Mouse (Mus musculus) midbrain, embryonic 15.5 days (tissue): ENCODE results near the gene Myo10. TPM values are rescaled to one million over a fixed set of nuclear protein-coding genes. Genes with fewer than 3 reads are reported as not detected.

Experiments used
- ATAC-seq: fragments of 200-750 bp; cut with Nextera tagmentation; replicated peaks from 2 replicates; pipeline ENCODE4 v1.8.0; 2017; ENCODE audit warnings: moderate TSS enrichment
- H3K27ac ChIP-seq: fragments of 300-500 bp; sonication (generic); 2 replicates; pipeline ENCODE4 v1.5.1; 2015; ENCODE audit warnings: mild to moderate bottlenecking, inconsistent platforms
- H3K27me3 ChIP-seq: fragments of 300-500 bp; sonication (generic); replicated peaks from 2 replicates; pipeline ENCODE4 v1.6.1; 2015; ENCODE audit warnings: inconsistent platforms
- H3K36me3 ChIP-seq: fragments of 300-500 bp; sonication (generic); replicated peaks from 2 replicates; pipeline ENCODE4 v1.6.1; 2015; ENCODE audit warnings: inconsistent platforms
- H3K4me1 ChIP-seq: fragments of 300-500 bp; sonication (generic); 2 replicates; pipeline ENCODE4 v1.6.1; 2015; ENCODE audit warnings: inconsistent platforms
- H3K4me2 ChIP-seq: fragments of 300-500 bp; sonication (generic); 2 replicates; pipeline ENCODE4 v1.6.1; 2015; ENCODE audit warnings: inconsistent platforms, mild to moderate bottlenecking, moderate library complexity
- H3K4me3 ChIP-seq: fragments of 300-500 bp; sonication (generic); 2 replicates; pipeline ENCODE4 v1.5.1; 2015; ENCODE audit warnings: mild to moderate bottlenecking, inconsistent platforms
- H3K9ac ChIP-seq: fragments of 300-500 bp; sonication (generic); 2 replicates; pipeline ENCODE4 v1.6.1; 2015; ENCODE audit warnings: mild to moderate bottlenecking, inconsistent platforms
- H3K9me3 ChIP-seq: fragments of 300-500 bp; sonication (generic); 2 replicates; pipeline ENCODE4 v1.6.1; 2016; ENCODE audit warnings: inconsistent platforms
- WGBS: fragments of 180-500 bp; shearing (Covaris S2); methylation state at CpG from one replicate; pipeline ENCODE4 v1.1.7; 2015; ENCODE audit warnings: mixed read lengths; 5-methylcytosine and 5-hydroxymethylcytosine counted together
- polyA plus RNA-seq: library from polyadenylated mRNA; unstranded; fragments of >200 nt; fragmentation: Nextera tagmentation; extraction: Ambion mirVana; gene quantifications from 2 replicates; pipeline ENCODE4 v1.2.1, GENCODE M21; 2015

The Myo10 gene
- polyA plus RNA-seq, 1 experiment from 2014 or later, result 28.1 TPM

GRCm38 (mm10) chr15:25590891-25591290, 31.4 kb upstream of the Myo10 start:
- no peak for ATAC-seq
- no peaks in the 10 kb centered on the region for H3K9me3 ChIP-seq
- no peak overlapping the region for H3K9ac ChIP-seq
- WGBS, result 85% methylated on average over 7 of the region's 7 CpGs
- no peak overlapping the region for H3K4me3 ChIP-seq
- H3K4me2 ChIP-seq, result no peak overlapping the region
- no peaks in the 10 kb centered on the region for H3K36me3 ChIP-seq
- H3K27me3 ChIP-seq, result no peaks in the 10 kb centered on the region
- H3K27ac ChIP-seq, result no peak overlapping the region
- H3K4me1 ChIP-seq, result no peaks in the 10 kb centered on the region; the same call in 1 of the 2 replicates

DNA sequence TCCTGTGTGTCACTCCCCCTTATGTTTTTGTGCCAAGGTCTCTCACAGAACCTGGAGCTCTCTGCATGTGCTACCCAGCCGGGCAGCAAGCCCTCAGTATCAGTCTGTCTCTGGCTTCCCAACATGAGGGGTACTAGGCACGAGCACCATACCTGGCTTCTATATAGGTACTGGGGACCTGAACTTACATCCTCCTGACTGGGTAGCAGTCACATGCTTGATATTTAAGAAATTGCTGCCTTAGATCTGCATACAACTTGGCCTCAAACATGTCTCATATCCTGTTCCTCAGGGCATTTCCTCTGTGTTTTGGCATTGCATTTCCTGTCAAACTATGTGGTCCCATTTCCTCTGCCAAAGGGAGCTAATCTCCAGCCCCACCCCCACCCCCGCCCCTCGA, 30.4 kb upstream of the Myo10 start:
- Histone ChIP-seq H3K9ac (no peak overlapping the region), H3K27ac (no peak overlapping the region), H3K4me3 (no peak overlapping the region), H3K4me1 (no peaks in the 10 kb centered on the region), H3K4me2 (no peak overlapping the region), H3K27me3 (no peaks in the 10 kb centered on the region), H3K9me3 (no peaks in the 10 kb centered on the region), H3K36me3 (no peaks in the 10 kb centered on the region)
- WGBS, result 90% methylated on average over 4 of the region's 4 CpGs
- ATAC-seq, result no peak

DNA sequence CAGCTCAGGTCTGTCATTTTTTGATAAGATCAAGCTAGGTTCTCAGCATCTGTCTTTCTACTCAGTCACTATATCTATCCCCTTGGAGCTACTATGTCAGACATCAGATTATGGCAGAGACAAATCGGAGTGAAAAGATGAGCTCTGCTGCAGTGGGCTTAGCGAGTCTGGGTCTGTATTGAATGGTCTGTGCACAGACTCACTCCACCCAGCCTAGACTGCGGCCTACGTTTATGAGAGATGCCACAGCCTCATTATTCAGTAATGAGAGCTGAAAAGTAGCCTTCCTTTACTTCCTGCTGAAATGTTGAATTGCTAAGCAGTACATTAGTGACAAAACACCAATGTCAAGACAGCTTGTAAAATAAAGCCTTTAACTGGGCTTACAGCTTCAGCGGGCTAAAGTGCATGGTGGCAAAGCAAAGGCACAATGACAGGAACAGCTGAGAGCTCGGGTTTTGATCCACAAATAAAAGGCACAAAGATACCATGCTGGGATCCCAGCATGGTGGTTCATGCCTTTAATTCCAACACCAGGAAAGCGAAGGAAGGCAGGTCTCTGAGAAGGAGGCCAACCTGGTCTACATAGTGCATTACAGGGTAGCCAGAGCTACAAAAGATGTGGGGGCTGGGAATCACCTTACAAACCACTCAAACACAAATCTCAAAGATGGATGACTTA, 28.7 kb upstream of the Myo10 start:
- WGBS, result 23% methylated on average over 7 of the region's 7 CpGs
- no peaks in the 10 kb centered on the region for H3K27me3 ChIP-seq
- no peaks in the 10 kb centered on the region for H3K9me3 ChIP-seq
- no peak overlapping the region for H3K9ac ChIP-seq
- ATAC-seq, result no peak
- H3K4me1 ChIP-seq, result no peaks in the 10 kb centered on the region
- H3K4me3 ChIP-seq, result no peak overlapping the region
- no peak overlapping the region for H3K4me2 ChIP-seq
- no peak overlapping the region for H3K27ac ChIP-seq
- no peaks in the 10 kb centered on the region for H3K36me3 ChIP-seq

GRCm38 (mm10) chr15:25598313-25598712, 24.0 kb upstream of the Myo10 start:
- Histone ChIP-seq H3K27me3 (no peaks in the 10 kb centered on the region), H3K9me3 (no peaks in the 10 kb centered on the region), H3K4me1 (no peaks in the 10 kb centered on the region), H3K9ac (no peak overlapping the region), H3K4me2 (no peak overlapping the region), H3K36me3 (no peaks in the 10 kb centered on the region), H3K4me3 (no peak overlapping the region), H3K27ac (no peak overlapping the region)
- ATAC-seq, result no peak
- 93% methylated on average over 5 of the region's 5 CpGs for WGBS

- no peak overlapping the region for H3K9ac ChIP-seq
- H3K27ac ChIP-seq, result no peak overlapping the region
- no peaks in the 10 kb centered on the region for H3K27me3 ChIP-seq
- H3K4me3 ChIP-seq, result no peak overlapping the region
- ATAC-seq, result no peak
- no peaks in the 10 kb centered on the region for H3K36me3 ChIP-seq
- 85% methylated on average over 8 of the region's 8 CpGs for WGBS
- H3K4me2 ChIP-seq, result no peak overlapping the region
- no peaks in the 10 kb centered on the region for H3K9me3 ChIP-seq
- H3K4me1 ChIP-seq, result no peaks in the 10 kb centered on the region
Observed at GRCm38 (mm10) chr15:25602306-25602705, 20.0 kb upstream of the Myo10 start.

DNA sequence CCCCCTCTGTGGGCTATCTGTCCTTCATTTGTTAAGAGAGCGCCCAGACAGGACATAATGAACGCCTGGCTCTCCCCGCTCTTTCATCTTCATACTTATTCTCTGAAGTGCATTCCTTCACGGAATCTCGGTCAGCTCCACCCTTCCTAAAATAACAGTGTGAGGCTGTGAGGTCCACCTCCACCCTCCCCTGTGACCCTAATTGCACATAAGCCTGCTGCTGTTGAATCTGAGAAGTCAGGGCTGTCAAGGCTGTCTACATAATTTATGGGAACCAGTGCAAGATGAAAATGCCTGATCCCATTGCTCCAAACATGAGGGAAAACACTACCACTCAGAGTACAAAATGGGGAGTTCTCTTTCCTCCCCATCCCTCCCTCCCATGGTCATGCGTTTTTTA, 19.0 kb upstream of the Myo10 start:
- H3K4me3 ChIP-seq, result no peak overlapping the region
- no peak overlapping the region for H3K4me2 ChIP-seq
- no peaks in the 10 kb centered on the region for H3K9me3 ChIP-seq
- 52% methylated on average over 6 of the region's 6 CpGs for WGBS
- no peaks in the 10 kb centered on the region for H3K4me1 ChIP-seq
- H3K27ac ChIP-seq, result no peak overlapping the region
- H3K9ac ChIP-seq, result no peak overlapping the region
- ATAC-seq, result no peak
- no peaks in the 10 kb centered on the region for H3K36me3 ChIP-seq
- H3K27me3 ChIP-seq, result no peaks in the 10 kb centered on the region

GRCm38 (mm10) chr15:25604231-25604630, 18.1 kb upstream of the Myo10 start:
- Histone ChIP-seq H3K4me2 (no peak overlapping the region), H3K27ac (no peak overlapping the region), H3K4me3 (no peak overlapping the region), H3K4me1 (no peaks in the 10 kb centered on the region), H3K9me3 (no peaks in the 10 kb centered on the region), H3K36me3 (no peaks in the 10 kb centered on the region), H3K27me3 (no peaks in the 10 kb centered on the region), H3K9ac (no peak overlapping the region)
- ATAC-seq, result no peak
- WGBS, result 63% methylated on average over 1 of the region's 1 CpGs

- H3K27ac ChIP-seq, result no peak overlapping the region
- 83% methylated on average over 4 of the region's 4 CpGs for WGBS
- no peak overlapping the region for H3K4me3 ChIP-seq
- no peaks in the 10 kb centered on the region for H3K27me3 ChIP-seq
- ATAC-seq, result no peak
- no peak overlapping the region for H3K9ac ChIP-seq
- no peak overlapping the region for H3K4me2 ChIP-seq
- no peaks in the 10 kb centered on the region for H3K36me3 ChIP-seq
- H3K4me1 ChIP-seq, result no peaks in the 10 kb centered on the region
- no peaks in the 10 kb centered on the region for H3K9me3 ChIP-seq
Observed at GRCm38 (mm10) chr15:25605376-25605775, 16.9 kb upstream of the Myo10 start.

GRCm38 (mm10) chr15:25608742-25609141, 13.6 kb upstream of the Myo10 start:
- Histone ChIP-seq H3K36me3 (no peaks in the 10 kb centered on the region), H3K9me3 (no peaks in the 10 kb centered on the region), H3K4me3 (no peak overlapping the region), H3K4me1 (no peaks in the 10 kb centered on the region), H3K9ac (no peak overlapping the region), H3K4me2 (no peak overlapping the region), H3K27ac (no peak overlapping the region), H3K27me3 (no peaks in the 10 kb centered on the region)
- WGBS, result 86% methylated on average over 3 of the region's 3 CpGs
- no peak for ATAC-seq

DNA sequence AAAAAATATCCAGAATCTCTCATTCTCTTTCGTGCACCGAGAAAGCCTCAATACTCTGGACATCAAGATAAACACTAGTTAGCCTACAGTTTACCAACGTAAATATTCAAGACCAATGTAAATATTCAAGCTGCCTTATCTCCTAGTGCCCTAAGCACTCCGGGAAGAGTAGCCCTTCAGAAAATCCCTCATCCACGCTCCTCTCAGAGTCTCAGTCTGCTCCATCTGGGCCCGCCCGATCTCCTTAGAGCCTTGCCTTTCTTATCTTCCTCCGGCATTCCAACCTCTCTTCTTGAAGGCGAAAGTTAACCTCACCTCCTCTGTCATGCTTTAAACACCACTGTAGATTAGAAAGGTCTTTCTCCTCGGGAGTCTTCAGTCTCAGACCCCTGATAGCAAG, 13.1 kb upstream of the Myo10 start:
- Histone ChIP-seq H3K36me3 (no peaks in the 10 kb centered on the region), H3K9ac (no peak overlapping the region), H3K4me3 (no peak overlapping the region), H3K27ac (no peak overlapping the region), H3K4me1 (no peaks in the 10 kb centered on the region), H3K4me2 (no peak overlapping the region), H3K9me3 (no peaks in the 10 kb centered on the region), H3K27me3 (no peaks in the 10 kb centered on the region)
- 79% methylated on average over 10 of the region's 10 CpGs for WGBS
- no peak for ATAC-seq

DNA sequence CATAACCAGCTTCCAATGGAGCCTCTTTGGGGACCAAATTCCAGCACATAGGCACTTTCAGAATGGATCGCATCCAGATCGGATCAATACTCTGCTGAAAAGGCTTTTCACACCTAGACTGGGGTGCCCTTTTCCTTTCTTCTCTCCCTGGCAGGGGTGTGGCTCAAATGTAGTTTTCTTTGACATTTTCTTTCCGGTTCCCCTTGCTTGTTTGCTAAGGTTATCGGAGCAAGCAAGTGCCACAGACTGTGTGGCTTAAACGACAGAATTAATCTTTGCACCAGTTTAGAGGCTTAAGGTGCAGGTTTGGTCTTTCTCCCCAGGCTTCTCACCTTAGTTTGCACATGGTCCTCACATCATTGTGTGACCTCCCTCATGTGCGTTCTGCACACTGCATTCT, 11.1 kb upstream of the Myo10 start:
- Histone ChIP-seq H3K4me3 (no peak overlapping the region), H3K9ac (no peak overlapping the region), H3K4me2 (no peak overlapping the region), H3K27ac (no peak overlapping the region), H3K27me3 (no peaks in the 10 kb centered on the region), H3K4me1 (no peaks in the 10 kb centered on the region), H3K36me3 (no peaks in the 10 kb centered on the region), H3K9me3 (no peaks in the 10 kb centered on the region)
- no peak for ATAC-seq
- WGBS, result 71% methylated on average over 6 of the region's 6 CpGs

GRCm38 (mm10) chr15:25620560-25620959, 1.8 kb upstream of the Myo10 start:
- Histone ChIP-seq H3K27ac (no peak overlapping the region), H3K4me3 (no peak overlapping the region), H3K9me3 (no peaks in the 10 kb centered on the region), H3K4me2 (no peak overlapping the region), H3K9ac (no peak overlapping the region), H3K4me1 (peaks cover 19% of the 10 kb centered on the region), H3K36me3 (no peaks in the 10 kb centered on the region), H3K27me3 (0 out of 2 replicates have a peak, but pooled peaks cover 10% of the 10 kb centered on the region)
- WGBS, result 89% methylated on average over 4 of the region's 4 CpGs
- no peak for ATAC-seq

DNA sequence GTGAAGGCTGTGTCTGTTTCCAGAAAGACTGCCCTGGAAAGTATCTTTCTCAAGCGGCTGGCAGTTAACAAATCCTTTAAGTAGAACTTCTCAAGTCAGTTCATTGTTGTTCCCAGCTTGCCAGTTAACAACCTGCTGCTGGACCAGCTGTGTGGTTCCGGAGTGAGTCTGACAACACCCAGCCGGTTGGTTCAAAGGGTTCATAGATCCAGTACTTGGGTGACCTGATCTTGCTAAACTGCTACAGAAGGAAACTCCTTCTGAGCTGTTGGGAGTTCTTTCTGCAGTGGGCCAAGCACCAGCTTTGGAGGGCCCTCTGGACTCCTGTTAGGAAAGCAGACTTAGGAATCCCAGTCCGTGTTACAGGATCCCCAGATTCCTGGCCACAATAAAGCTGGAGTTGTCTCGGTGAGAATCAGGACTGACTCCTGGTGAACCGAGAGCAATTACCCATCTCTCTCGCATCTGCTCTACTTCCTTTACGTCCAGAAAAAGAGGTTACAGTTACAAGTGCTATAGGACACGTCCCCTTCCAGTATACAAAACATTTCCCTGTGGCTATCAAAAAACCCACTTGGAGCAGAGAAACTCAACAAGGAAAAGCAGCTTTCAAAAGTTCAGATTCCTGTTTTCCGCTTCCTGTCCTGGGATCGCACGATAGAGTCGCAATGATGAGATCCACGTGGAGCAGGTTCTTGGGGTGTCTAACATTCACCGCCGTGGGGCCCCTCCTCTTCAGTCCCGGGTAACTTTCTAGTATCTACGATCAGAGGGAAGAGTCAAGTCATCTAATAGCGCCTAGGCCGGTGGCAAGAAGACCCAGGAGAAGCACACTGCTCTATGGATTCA, 750 bp upstream of the Myo10 start:
- 7% methylated on average over 20 of the region's 20 CpGs for WGBS
- Histone ChIP-seq H3K9me3 (no peaks in the 10 kb centered on the region), H3K27ac (no peak overlapping the region), H3K4me2 (peak overlapping the region; percentile 94), H3K4me1 (peaks cover 19% of the 10 kb centered on the region), H3K27me3 (0 out of 2 replicates have a peak, but pooled peaks cover 10% of the 10 kb centered on the region), H3K9ac (no peak overlapping the region), H3K36me3 (no peaks in the 10 kb centered on the region), H3K4me3 (peak overlapping the region; percentile 70)
- peak; percentile 8 for ATAC-seq
